Mouse (Mus musculus) hindbrain, postnatal 0 days (tissue): ENCODE results near the gene Smarca4. TPM values are rescaled to one million over a fixed set of nuclear protein-coding genes. Genes with fewer than 3 reads are reported as not detected.

Experiments
- ATAC-seq: fragments of 200-750 bp; cut with Nextera tagmentation; 2 replicates; pipeline ENCODE4 v1.8.0; 2017; ENCODE audit warnings: mild to moderate bottlenecking, moderate TSS enrichment, moderate library complexity
- DNase-seq: peaks from one replicate; pipeline ENCODE4 v3.0.0-alpha.2; 2015; ENCODE audit warnings: low spot score
- H3K27ac ChIP-seq: fragments of 300-500 bp; sonication (generic); 2 replicates; pipeline ENCODE4 v1.5.1; 2014; ENCODE audit warnings: mild to moderate bottlenecking
- H3K27me3 ChIP-seq: fragments of 300-500 bp; sonication (generic); 2 replicates; pipeline ENCODE4 v1.6.1; 2014; ENCODE audit warnings: low read length, mixed read lengths; ENCODE audit not compliant: insufficient read depth
- H3K36me3 ChIP-seq: fragments of 300-500 bp; sonication (generic); 2 replicates; pipeline ENCODE4 v1.6.1; 2014; ENCODE audit warnings: low read length, mixed read lengths; ENCODE audit not compliant: insufficient read depth
- H3K4me1 ChIP-seq: fragments of 300-500 bp; sonication (generic); 2 replicates; pipeline ENCODE4 v1.6.1; 2014; ENCODE audit warnings: antibody characterized with exemption, low read length, mixed read lengths; ENCODE audit not compliant: insufficient read depth
- H3K4me2 ChIP-seq: fragments of 300-500 bp; sonication (generic); 2 replicates; pipeline ENCODE4 v1.6.1; 2014; ENCODE audit warnings: low read depth, mild to moderate bottlenecking, low read length, moderate library complexity, mixed read lengths
- H3K4me3 ChIP-seq: fragments of 300-500 bp; sonication (generic); 2 replicates; pipeline ENCODE4 v1.5.1; 2014; ENCODE audit warnings: low read length
- H3K9ac ChIP-seq: fragments of 300-500 bp; sonication (generic); replicated peaks from 2 replicates; pipeline ENCODE4 v1.6.1; 2014; ENCODE audit warnings: mild to moderate bottlenecking, low read length, moderate library complexity, mixed read lengths
- H3K9me3 ChIP-seq: fragments of 300-500 bp; sonication (generic); 2 replicates; pipeline ENCODE4 v1.6.1; 2016; ENCODE audit warnings: low read length, mixed read lengths
- CTCF ChIP-seq: IDR thresholded peaks from 2 replicates; pipeline ENCODE4 v1.5.1; 2016; ENCODE audit warnings: antibody characterized with exemption, control low read depth, low read depth
- WGBS: fragments of 180-500 bp; shearing (Covaris S2); extraction: QIAGEN DNeasy Blood & Tissue Kit; methylation state at CpG from one replicate; pipeline ENCODE4 v1.1.7; 2014; 5-methylcytosine and 5-hydroxymethylcytosine counted together
- microRNA counts: library from miRNA; unstranded; fragments of <30 nt; microRNA quantifications from one replicate; lab custom pipeline; 2015
- microRNA-seq, 2 experiments: library from miRNA; unstranded; fragments of <30 nt; microRNA quantifications; one replicate each; pipeline ENCODE4; 2016
- polyA plus RNA-seq: library from polyadenylated mRNA; unstranded; fragments of >200 nt; fragmentation: Nextera tagmentation; extraction: Ambion mirVana; gene quantifications from 2 replicates; pipeline ENCODE4 v1.2.1, GENCODE M21; 2015
- total RNA-seq: library from RNA; depleted of rRNA; stranded (reverse); fragments of >200 nt; gene quantifications from 2 replicates; pipeline ENCODE4 v1.2.3, GENCODE M21; 2014; rRNA removed

Smarca4 gene
- total and polyA plus RNA-seq, 2 experiments from 2014 or later = 80.6 to 171 TPM

GRCm38 (mm10) chr9:21752252-21752792 is 136.4 kb downstream of the Smarca4 start:
- Histone ChIP-seq H3K9ac (no peak overlapping the region), H3K36me3 (peaks cover 20% of the 10 kb centered on the region), H3K4me1 (no peaks in the 10 kb centered on the region), H3K27me3 (no peaks in the 10 kb centered on the region), H3K4me2 (no peak overlapping the region), H3K4me3 (no peak overlapping the region), H3K27ac (no peak overlapping the region), H3K9me3 (no peaks in the 10 kb centered on the region)
- TF ChIP-seq CTCF = no peak
- ATAC-seq = no peak
- 57% methylated on average over 10 of the region's 10 CpGs for WGBS
- no peak for DNase-seq

MicroRNAs within 50 kb of the gene (microRNA counts, 519-probe panel; counts per million panel counts)
- microRNA mmu-miR-1946b (lab: Ali Mortazavi, UCI) = not detected

Small RNAs within 50 kb of the gene (microRNA-seq; reads per million reads assigned to microRNA genes)
- 0 reads per million in 2 experiments for gene Mir1946b

Other genes with a start within 250 kb of the Smarca4 start
- 89.5 and 108 TPM in 2 replicates for gene Ilf3, start 248.3 kb upstream of the Smarca4 start, total RNA-seq
- gene Ilf3, start 248.3 kb upstream of the Smarca4 start, polyA plus RNA-seq = 174 and 184 TPM in 2 replicates
- 37.1 and 46.7 TPM in 2 replicates for gene Qtrt1, start 204.3 kb upstream of the Smarca4 start, total RNA-seq
- 38.6 and 44.5 TPM in 2 replicates for gene Qtrt1, start 204.3 kb upstream of the Smarca4 start, polyA plus RNA-seq
- 75.3 and 80.4 TPM in 2 replicates for gene Dnm2, start 191.3 kb upstream of the Smarca4 start, total RNA-seq
- 53.5 and 58.6 TPM in 2 replicates for gene Dnm2, start 191.3 kb upstream of the Smarca4 start, polyA plus RNA-seq
- 50.2 and 61.3 TPM in 2 replicates for gene Tmed1, start 105.9 kb upstream of the Smarca4 start, total RNA-seq
- gene Tmed1, start 105.9 kb upstream of the Smarca4 start, polyA plus RNA-seq = 59.2 and 65.8 TPM in 2 replicates
- 1.2 and 2.2 TPM in 2 replicates for gene AB124611, start 90.0 kb upstream of the Smarca4 start, total RNA-seq
- 1.1 and 1.2 TPM in 2 replicates for gene AB124611, start 90.0 kb upstream of the Smarca4 start, polyA plus RNA-seq
- 84.9 and 92.7 TPM in 2 replicates for gene Carm1, start 69.3 kb upstream of the Smarca4 start, total RNA-seq
- gene Carm1, start 69.3 kb upstream of the Smarca4 start, polyA plus RNA-seq = 20.6 and 25.0 TPM in 2 replicates
- 63.3 and 66.8 TPM in 2 replicates for gene Timm29, start 23.4 kb upstream of the Smarca4 start, total RNA-seq
- gene Timm29, start 23.4 kb upstream of the Smarca4 start, polyA plus RNA-seq = 49.4 and 51.5 TPM in 2 replicates
- 18.6 and 25.5 TPM in 2 replicates for gene Yipf2, start 23.3 kb upstream of the Smarca4 start, total RNA-seq
- 18.4 and 19.3 TPM in 2 replicates for gene Yipf2, start 23.3 kb upstream of the Smarca4 start, polyA plus RNA-seq
- 20.6 and 28.4 TPM in 2 replicates for gene Ldlr, start 107.3 kb downstream of the Smarca4 start, total RNA-seq
- gene Ldlr, start 107.3 kb downstream of the Smarca4 start, polyA plus RNA-seq = 10.7 and 10.9 TPM in 2 replicates
- 20.3 and 31.1 TPM in 2 replicates for gene Spc24, start 144.1 kb downstream of the Smarca4 start, total RNA-seq
- 26.2 and 27.1 TPM in 2 replicates for gene Spc24, start 144.1 kb downstream of the Smarca4 start, polyA plus RNA-seq
- 15.6 and 19.1 TPM in 2 replicates for gene Kank2, start 182.6 kb downstream of the Smarca4 start, total RNA-seq
- 3.1 and 3.4 TPM in 2 replicates for gene Kank2, start 182.6 kb downstream of the Smarca4 start, polyA plus RNA-seq
- gene Angptl8, start 219.3 kb downstream of the Smarca4 start, total RNA-seq = not detected in 2 replicates
- 0.34 and 0.57 TPM in 2 replicates for gene Angptl8, start 219.3 kb downstream of the Smarca4 start, polyA plus RNA-seq
- 15.6 and 20.6 TPM in 2 replicates for gene Dock6, start 236.5 kb downstream of the Smarca4 start, total RNA-seq
- gene Dock6, start 236.5 kb downstream of the Smarca4 start, polyA plus RNA-seq = 11.5 and 11.7 TPM in 2 replicates